Mouse (Mus musculus) CD4-positive, CD25-positive, alpha-beta regulatory T cell, adult 4 months (primary cell): ENCODE measurements around the gene Cdh23. TPM values are rescaled to one million over a fixed set of nuclear protein-coding genes. Genes with fewer than 3 reads are reported as not detected.

ENCODE experiments used
- ATAC-seq: one replicate; pipeline ENCODE4 v1.8.0; 2017
- polyA plus RNA-seq, 2 experiments: library from polyadenylated mRNA; unstranded; fragments of 100-300 nt; shearing (Covaris generic); gene quantifications; one replicate each; pipeline ENCODE4 v1.2.1; 2017

The Cdh23 gene
- polyA plus RNA-seq, 2 experiments from 2014 or later, result 6.7 to 8.1 TPM

GRCm38 (mm10) chr10:60281571-60282050 lies 414.7 kb downstream of the Cdh23 start:
- no peak for ATAC-seq

DNA sequence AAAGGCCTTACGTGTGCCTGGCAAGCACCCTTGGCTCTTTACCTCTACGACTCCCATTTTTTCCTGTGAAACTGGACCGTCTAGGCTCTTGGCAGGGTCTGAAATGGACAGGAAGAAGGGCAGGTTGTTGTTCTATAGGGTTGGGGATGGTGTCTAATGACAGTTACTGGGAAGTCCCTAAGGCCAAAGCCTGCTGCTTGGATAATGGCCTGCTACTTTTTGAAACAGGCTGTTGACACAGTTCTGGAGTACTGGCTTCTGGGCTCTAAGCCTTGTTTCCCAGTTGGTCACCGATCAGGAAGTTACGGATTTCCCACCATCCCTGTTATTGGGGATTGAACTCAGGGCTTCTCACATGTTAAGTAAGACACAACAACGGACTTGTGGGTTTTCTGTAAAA lies 415.9 kb downstream of the Cdh23 start:
- ATAC-seq, result no peak

- no peak for ATAC-seq
Observed at GRCm38 (mm10) chr10:60279941-60280301, 416.4 kb downstream of the Cdh23 start.

- ATAC-seq, result no peak
Observed at GRCm38 (mm10) chr10:60279290-60279940, 416.9 kb downstream of the Cdh23 start.

DNA sequence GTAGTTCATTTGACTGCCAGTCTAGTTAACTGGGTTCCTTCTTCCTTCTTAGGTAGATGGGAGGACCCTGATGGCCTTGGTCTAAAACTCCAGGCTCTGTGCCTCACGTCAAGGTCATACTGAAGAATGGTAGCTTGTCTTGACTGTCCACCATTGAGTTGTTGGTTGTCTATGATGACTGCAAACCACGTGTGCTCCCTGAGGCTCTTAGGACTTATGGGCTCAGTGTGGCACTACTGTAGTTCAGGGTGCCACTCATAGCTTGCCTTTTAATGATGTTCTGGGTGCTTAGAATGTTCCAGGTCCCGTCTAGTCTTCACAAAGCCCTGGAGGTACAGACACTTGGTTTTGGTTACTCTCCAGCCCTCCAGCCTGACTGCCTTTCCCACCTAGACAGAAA lies 417.5 kb downstream of the Cdh23 start:
- no peak for ATAC-seq

DNA sequence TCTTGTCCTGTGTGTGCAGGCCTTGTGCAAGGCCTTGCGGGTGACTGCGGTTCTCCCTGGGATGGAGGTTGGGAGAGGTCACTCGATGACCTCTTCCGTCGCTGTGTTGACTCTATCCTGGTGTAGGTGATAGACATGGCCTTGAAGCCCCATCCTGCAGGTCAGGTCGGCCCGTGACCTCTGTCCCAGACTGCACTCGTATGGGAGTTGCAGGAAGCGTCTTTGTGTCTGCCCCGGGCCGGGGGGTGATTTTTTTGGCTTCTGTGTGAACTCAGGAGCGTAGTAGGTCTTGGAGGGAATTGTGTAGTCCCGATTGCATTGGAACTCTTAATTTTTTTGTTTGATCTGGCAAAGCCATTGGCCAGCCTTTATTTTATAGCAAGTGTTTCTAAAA lies 418.3 kb downstream of the Cdh23 start:
- ATAC-seq, result no peak

GRCm38 (mm10) chr10:60277207-60278005 lies 418.9 kb downstream of the Cdh23 start, which contains the start of gene Psap:
Psap (plus strand) TSS chr10:60277627.
- ATAC-seq, result peak; percentile 92

DNA sequence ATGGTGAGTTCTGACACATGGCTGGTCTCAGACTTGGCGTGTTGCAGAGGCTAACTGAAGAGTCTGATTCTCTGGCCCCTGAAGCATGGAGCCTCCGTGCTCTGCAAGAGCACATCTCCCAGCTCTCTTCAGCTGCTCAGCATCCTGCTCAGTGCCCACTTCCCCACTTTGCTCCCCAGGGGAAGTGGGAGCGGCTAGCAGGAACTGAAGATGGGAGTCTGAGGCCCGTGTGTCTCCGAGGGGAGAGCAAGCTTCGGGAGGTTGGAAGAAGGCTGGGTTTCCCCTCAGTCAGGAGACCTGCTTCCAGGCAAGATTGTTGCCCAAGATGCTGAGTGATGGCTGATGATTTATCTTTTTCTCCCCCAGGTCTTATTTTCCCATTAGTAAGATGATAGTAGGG lies 422.9 kb downstream of the Cdh23 start:
- no peak for ATAC-seq

- no peak for ATAC-seq
Observed at GRCm38 (mm10) chr10:60272241-60272640, 424.0 kb downstream of the Cdh23 start.

GRCm38 (mm10) chr10:60271015-60271414 lies 425.3 kb downstream of the Cdh23 start:
- ATAC-seq, result no peak

- ATAC-seq, result no peak
Observed at GRCm38 (mm10) chr10:60269141-60270064, 426.9 kb downstream of the Cdh23 start.

DNA sequence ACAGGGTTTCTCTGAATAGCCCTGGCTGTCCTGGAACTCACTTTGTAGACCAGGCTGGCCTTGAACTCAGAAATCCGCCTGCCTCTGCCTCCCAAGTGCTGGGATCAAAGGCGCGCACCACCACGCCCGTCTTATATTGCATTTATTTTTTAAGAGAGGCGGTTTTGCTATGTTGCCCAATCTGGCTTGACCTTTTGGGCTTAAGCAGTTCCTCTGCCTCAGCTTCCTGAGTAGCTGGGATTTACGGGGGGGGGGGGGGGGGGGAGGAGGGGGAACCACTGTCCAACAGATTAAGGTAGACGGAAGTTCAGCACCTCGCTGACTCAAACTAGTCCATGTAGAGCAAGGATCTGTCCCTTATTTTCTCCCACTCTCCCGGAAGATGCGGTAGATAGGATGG lies 427.6 kb downstream of the Cdh23 start:
- no peak for ATAC-seq

GRCm38 (mm10) chr10:60266842-60267401 lies 429.4 kb downstream of the Cdh23 start:
- ATAC-seq, result no peak

GRCm38 (mm10) chr10:60265252-60265651 lies 431.0 kb downstream of the Cdh23 start:
- no peak for ATAC-seq

DNA sequence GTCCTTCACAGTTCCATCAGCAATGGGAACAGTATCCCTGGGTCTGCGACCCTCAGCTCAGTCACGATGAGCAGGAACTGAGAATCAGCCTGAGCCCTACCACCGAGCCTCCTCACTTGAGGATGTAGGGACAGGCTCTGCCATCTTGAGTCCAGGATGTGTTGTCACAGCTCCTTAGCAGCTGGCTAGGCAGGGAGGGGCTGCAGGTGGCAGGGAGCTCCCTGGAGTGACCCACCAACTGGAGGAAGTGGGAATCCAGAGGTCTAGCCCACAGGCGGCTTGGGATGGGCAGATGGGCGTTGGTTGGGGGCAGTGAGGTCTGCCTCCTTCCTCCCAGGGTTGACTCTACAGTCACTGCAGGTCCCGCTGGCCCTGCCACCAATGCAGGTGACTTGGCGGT lies 432.9 kb downstream of the Cdh23 start:
- ATAC-seq, result no peak

DNA sequence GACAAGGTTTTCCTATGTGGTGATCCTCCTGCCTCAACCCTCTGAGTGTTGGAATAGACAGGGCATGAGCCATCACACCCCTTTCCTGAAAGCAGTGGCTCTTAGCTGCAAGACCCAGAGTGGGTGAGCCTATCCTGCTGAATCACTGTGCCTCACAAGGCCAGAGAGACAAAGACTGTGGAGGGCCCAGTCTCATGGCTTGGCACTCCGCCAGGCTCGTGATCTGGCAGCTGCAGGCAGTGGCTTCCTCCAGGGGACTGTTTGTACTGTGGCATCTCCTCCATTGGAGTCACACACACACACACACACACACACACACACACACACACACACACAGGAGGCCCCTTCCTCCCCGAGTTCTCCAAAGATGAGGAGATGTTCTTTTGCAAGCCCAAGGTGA lies 433.9 kb downstream of the Cdh23 start:
- ATAC-seq, result no peak

GRCm38 (mm10) chr10:60261530-60261929 lies 434.8 kb downstream of the Cdh23 start:
- no peak for ATAC-seq

- no peak for ATAC-seq
Observed at GRCm38 (mm10) chr10:60260557-60261294, 435.6 kb downstream of the Cdh23 start.

GRCm38 (mm10) chr10:60257261-60257825 lies 438.9 kb downstream of the Cdh23 start:
- ATAC-seq, result no peak

- ATAC-seq, result no peak
Observed at GRCm38 (mm10) chr10:60256088-60256487, 440.2 kb downstream of the Cdh23 start.
